Mouse (Mus musculus) spleen, postnatal 4 days (tissue): ENCODE data around the gene Insl6.

Experiments
- DNase-seq, 2 experiments: peaks; one replicate each; pipeline ENCODE4 v3.0.0; 2022; ENCODE audit warnings: low spot score in 2 of 2

Insl6 gene

GRCm38 (mm10) chr19:29325053-29325851 lies at the start of gene Insl6:
Gene Insl6, minus strand, starts transcription at chr19:29325356.
- DNase-seq: peak; percentile 80 to 92

- DNase-seq: no peak
These were observed 49.8 kb upstream of the Insl6 start for GRCm38 (mm10) chr19:29374947-29375346.

GRCm38 (mm10) chr19:29373438-29373837 lies 48.3 kb upstream of the Insl6 start:
- no peak for DNase-seq

- no peak for DNase-seq
These were observed 47.5 kb upstream of the Insl6 start for GRCm38 (mm10) chr19:29372621-29373020.

GRCm38 (mm10) chr19:29372138-29372537 lies 47.0 kb upstream of the Insl6 start:
- no peak for DNase-seq

GRCm38 (mm10) chr19:29371284-29372081 lies 46.3 kb upstream of the Insl6 start:
- DNase-seq: no peak

GRCm38 (mm10) chr19:29370545-29371283 lies 45.6 kb upstream of the Insl6 start:
- no peak for DNase-seq

GRCm38 (mm10) chr19:29370112-29370511 lies 45.0 kb upstream of the Insl6 start:
- DNase-seq: no peak

- DNase-seq: peak in 1 of 2 experiments; percentile 3
These were observed 43.6 kb upstream of the Insl6 start for GRCm38 (mm10) chr19:29368671-29369309.

- DNase-seq: no peak
These were observed 42.9 kb upstream of the Insl6 start for GRCm38 (mm10) chr19:29368041-29368440.

- DNase-seq: peak; percentile 86 to 92
These were observed 41.9 kb upstream of the Insl6 start, which contains the start of the genes Plgrkt and Cd274 for GRCm38 (mm10) chr19:29366969-29367622. Gene Plgrkt, minus strand, starts transcription at chr19:29367390. Gene Cd274, plus strand, starts transcription at chr19:29367455.

- DNase-seq: no peak
These were observed 41.2 kb upstream of the Insl6 start for GRCm38 (mm10) chr19:29366226-29366968.

GRCm38 (mm10) chr19:29365105-29365504 lies 39.9 kb upstream of the Insl6 start:
- DNase-seq: peak in 1 of 2 experiments; percentile 31

GRCm38 (mm10) chr19:29364076-29364475 lies 38.9 kb upstream of the Insl6 start:
- DNase-seq: peak in 1 of 2 experiments; percentile 22

GRCm38 (mm10) chr19:29363557-29363956 lies 38.4 kb upstream of the Insl6 start:
- no peak for DNase-seq

- DNase-seq: no peak
These were observed 37.2 kb upstream of the Insl6 start for GRCm38 (mm10) chr19:29362173-29362930.

- DNase-seq: peak; percentile 87 to 92
These were observed 36.4 kb upstream of the Insl6 start for GRCm38 (mm10) chr19:29361468-29362130.

GRCm38 (mm10) chr19:29360251-29360650 lies 35.1 kb upstream of the Insl6 start:
- DNase-seq: no peak

GRCm38 (mm10) chr19:29356281-29356680 lies 31.1 kb upstream of the Insl6 start:
- no peak for DNase-seq
